Mouse (Mus musculus) megakaryocyte, embryonic 14.5 days (primary cell): Measurements from ENCODE around the gene Ddr2.

Experiments
- FLI1 ChIP-seq: IDR thresholded peaks from 2 replicates; pipeline ENCODE4 v1.6.1; 2012; ENCODE audit warnings: low read length, inconsistent platforms, mixed read lengths
- GATA1 ChIP-seq: IDR thresholded peaks from 3 replicates; pipeline ENCODE4 v1.6.1; 2012; ENCODE audit warnings: mixed read lengths, low read length, inconsistent platforms, borderline replicate concordance

DNA sequence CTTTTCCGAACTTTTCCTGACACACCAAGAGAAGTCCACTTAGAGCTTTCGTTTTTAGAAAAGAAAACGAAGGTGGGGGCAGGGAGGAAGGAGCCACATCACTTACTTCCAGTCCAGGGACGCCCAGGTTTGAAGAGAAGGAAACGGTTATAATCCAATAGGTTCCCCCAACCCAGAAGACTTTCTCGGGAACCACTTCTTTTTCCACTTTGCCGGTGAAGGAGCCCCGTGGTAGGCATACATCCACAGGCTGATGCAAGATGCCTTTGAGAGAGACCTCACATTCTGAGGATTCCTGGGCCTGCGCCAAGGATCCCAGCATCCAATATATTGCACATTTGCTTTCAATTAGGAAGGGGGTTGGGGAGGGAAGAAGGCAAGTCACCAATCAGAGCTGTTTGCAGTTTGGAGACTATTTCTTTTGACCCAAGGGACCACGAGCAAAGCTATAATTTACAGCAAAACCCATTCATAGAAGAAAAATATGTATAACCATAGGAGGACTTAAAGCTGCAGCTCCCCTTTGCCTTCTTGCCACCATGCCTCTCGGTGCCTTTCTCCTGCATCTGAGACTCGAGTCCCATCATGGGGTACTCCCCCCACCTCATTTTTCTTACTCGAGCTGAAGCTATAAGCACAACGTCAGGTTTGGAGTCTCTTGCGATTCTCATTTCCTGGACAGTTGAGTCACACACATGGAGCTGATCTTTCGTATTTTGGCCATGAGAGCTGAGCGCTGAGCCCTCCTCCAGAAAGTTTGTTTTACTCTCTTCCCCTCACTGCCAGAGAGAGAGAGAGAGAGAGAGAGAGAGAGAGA, at the start of gene Ddr2:
- TF ChIP-seq GATA1 (no peak), FLI1 (no peak)
